ENCODE assay signal across 10 mouse cellular contexts in the genomic region with DNA sequence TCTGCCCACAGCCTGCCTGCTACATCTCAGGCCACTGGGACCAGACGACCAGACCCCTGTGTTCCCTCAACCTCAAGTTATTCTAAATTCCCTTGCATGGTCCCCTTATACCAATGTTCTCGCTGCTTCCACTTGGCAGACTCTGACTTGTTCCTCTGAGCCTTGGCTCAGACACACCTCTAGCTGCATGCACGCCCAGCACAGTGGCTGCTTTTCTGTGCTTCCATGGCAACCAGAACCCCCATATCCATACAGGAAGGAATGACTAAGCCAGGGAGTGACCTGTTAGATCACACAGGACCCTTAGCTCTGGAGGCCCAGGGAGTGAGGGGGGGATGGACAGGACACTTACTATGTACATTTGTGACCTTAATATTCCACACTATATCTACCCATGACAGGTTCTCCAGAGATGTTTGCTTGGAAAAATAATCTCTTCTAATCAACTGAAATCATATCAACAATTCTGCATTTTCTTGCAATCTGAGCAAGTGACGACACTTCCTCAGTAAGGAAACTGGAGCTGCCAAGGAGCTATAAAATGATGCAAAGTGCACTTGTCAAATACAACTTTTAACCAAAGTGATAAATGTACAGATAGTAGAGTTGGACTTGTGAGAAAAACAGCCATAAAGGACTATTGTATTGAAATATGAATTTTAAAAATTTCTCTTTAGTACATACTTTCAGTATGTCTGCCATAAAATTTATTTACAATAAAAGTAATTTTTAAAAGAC. TPM values are rescaled to one million over a fixed set of nuclear protein-coding genes. Genes with fewer than 3 reads are reported as not detected.
DNase-seq lines count a peak whose midpoint lies in the region; ATAC-seq and TF ChIP-seq lines count a peak whose summit lies in the region.
"Had no signal": no experiment of that assay in that cellular context is flagged by ENCODE, and none has a peak within 500 bp of the region (broad histone marks: within the 10 kb centered on the region; RNA-seq: fewer than 3 reads in every experiment).

No protein-coding gene starts in this region.

- 51% methylated on average over 4 of the region's 4 CpGs for WGBS in forebrain, embryonic 13.5 days
- 65% methylated on average over 4 of the region's 4 CpGs for WGBS in forebrain, embryonic 10.5 days
- 61% methylated on average over 4 of the region's 4 CpGs for WGBS in midbrain, embryonic 10.5 days
- 43% methylated on average over 4 of the region's 4 CpGs for WGBS in midbrain, embryonic 11.5 days
- WGBS in heart, postnatal 0 days, result 26% methylated on average over 4 of the region's 4 CpGs
- WGBS in neural tube, embryonic 15.5 days, result 46% methylated on average over 4 of the region's 4 CpGs

- 0 out of 2 replicates have a peak, but pooled peaks cover 5% of the 10 kb centered on the region for H3K4me1 ChIP-seq in forebrain, embryonic 13.5 days
- peaks cover 10% of the 10 kb centered on the region for H3K4me1 ChIP-seq in forebrain, embryonic 10.5 days
- H3K4me1 ChIP-seq in midbrain, embryonic 10.5 days, result peaks cover 8% of the 10 kb centered on the region
- peaks cover 4% of the 10 kb centered on the region; the same call in 1 of the 2 replicates for H3K4me1 ChIP-seq in midbrain, embryonic 11.5 days (ENCODE audit: control insufficient read depth, insufficient read depth, low read length)
- H3K4me1 ChIP-seq in heart, postnatal 0 days (ENCODE audit: control insufficient read depth, insufficient read depth), result peaks cover 14% of the 10 kb centered on the region; the same call in 1 of the 2 replicates
- H3K4me1 ChIP-seq in neural tube, embryonic 15.5 days, result no peaks in the 10 kb centered on the region

- TF ChIP-seq EP300 in heart, postnatal 0 days (IDR thresholded peaks at IDR 0.05; ENCODE audit: low read depth), result no peak

- no peaks in the 10 kb centered on the region for H3K27me3 ChIP-seq in forebrain, embryonic 13.5 days
- H3K27me3 ChIP-seq in forebrain, embryonic 10.5 days (ENCODE audit: poor library complexity, severe bottlenecking), result no peaks in the 10 kb centered on the region
- no peaks in the 10 kb centered on the region for H3K27me3 ChIP-seq in midbrain, embryonic 10.5 days (ENCODE audit: low read depth, poor library complexity, severe bottlenecking)
- no peaks in the 10 kb centered on the region for H3K27me3 ChIP-seq in midbrain, embryonic 11.5 days (ENCODE audit: control insufficient read depth, insufficient read depth, low read length)
- H3K27me3 ChIP-seq in heart, postnatal 0 days (ENCODE audit: control insufficient read depth, insufficient read depth, low read length), result no peaks in the 10 kb centered on the region
- H3K27me3 ChIP-seq in neural tube, embryonic 15.5 days (replicated peaks), result no peaks in the 10 kb centered on the region
- H3K27me3 ChIP-seq: CH12.LX had no signal

- no peaks in the 10 kb centered on the region for H3K9me3 ChIP-seq in forebrain, embryonic 13.5 days (replicated peaks)
- H3K9me3 ChIP-seq in forebrain, embryonic 10.5 days, result no peaks in the 10 kb centered on the region
- H3K9me3 ChIP-seq in midbrain, embryonic 10.5 days (replicated peaks), result no peaks in the 10 kb centered on the region
- H3K9me3 ChIP-seq in midbrain, embryonic 11.5 days (ENCODE audit: control insufficient read depth, low read length), result no peaks in the 10 kb centered on the region
- H3K9me3 ChIP-seq in heart, postnatal 0 days (replicated peaks; ENCODE audit: control insufficient read depth, low read length), result no peaks in the 10 kb centered on the region
- no peaks in the 10 kb centered on the region for H3K9me3 ChIP-seq in neural tube, embryonic 15.5 days (replicated peaks)

- H3K9ac ChIP-seq in forebrain, embryonic 13.5 days, result no peak overlapping the region
- H3K9ac ChIP-seq in midbrain, embryonic 11.5 days (ENCODE audit: low read length), result no peak overlapping the region
- H3K9ac ChIP-seq in heart, postnatal 0 days (replicated peaks; ENCODE audit: low read depth, low read length), result no peak overlapping the region
- H3K9ac ChIP-seq in neural tube, embryonic 15.5 days (replicated peaks), result no peak overlapping the region

- no peak for DNase-seq in forebrain, embryonic 10.5 days (ENCODE audit: extremely low spot score, low spot score)
- DNase-seq in midbrain, embryonic 10.5 days (ENCODE audit: low spot score), result peak; percentile 20
- no peak for DNase-seq in midbrain, embryonic 11.5 days (ENCODE audit: low spot score, missing footprints)
- peak; percentile 71 for DNase-seq in heart, postnatal 0 days (ENCODE audit: low spot score)
- peak; percentile 16 for DNase-seq in telencephalon, adult 2 months (ENCODE audit: low read depth, low spot score)

- no peak overlapping the region for H3K4me2 ChIP-seq in forebrain, embryonic 13.5 days
- no peak overlapping the region for H3K4me2 ChIP-seq in midbrain, embryonic 11.5 days
- H3K4me2 ChIP-seq in heart, postnatal 0 days (ENCODE audit: low read depth, low read length), result no peak overlapping the region
- no peak overlapping the region for H3K4me2 ChIP-seq in neural tube, embryonic 15.5 days

- H3K36me3 ChIP-seq in forebrain, embryonic 13.5 days (ENCODE audit: poor library complexity, severe bottlenecking), result no peaks in the 10 kb centered on the region
- no peaks in the 10 kb centered on the region for H3K36me3 ChIP-seq in forebrain, embryonic 10.5 days (replicated peaks)
- 0 out of 2 replicates have a peak, but pooled peaks cover 2% of the 10 kb centered on the region for H3K36me3 ChIP-seq in midbrain, embryonic 10.5 days
- H3K36me3 ChIP-seq in midbrain, embryonic 11.5 days (ENCODE audit: control insufficient read depth, insufficient read depth, low read length), result no peaks in the 10 kb centered on the region
- H3K36me3 ChIP-seq in heart, postnatal 0 days (replicated peaks; ENCODE audit: control insufficient read depth, insufficient read depth, low read length), result 0 out of 2 replicates have a peak, but pooled peaks cover 5% of the 10 kb centered on the region
- H3K36me3 ChIP-seq in neural tube, embryonic 15.5 days, result no peaks in the 10 kb centered on the region

- ATAC-seq in forebrain, embryonic 13.5 days, result peak; percentile 53; the same call in 1 of the 2 replicates
- ATAC-seq in midbrain, embryonic 11.5 days (ENCODE audit: low FRiP score), result no peak
- peak; percentile 85 for ATAC-seq in heart, postnatal 0 days (ENCODE audit: insufficient read depth, low read depth)
- ATAC-seq in inflammation-experienced regulatory T-cells, adult 6 months, result no peak
- no peak for ATAC-seq in neural tube, embryonic 15.5 days (ENCODE audit: low FRiP score)

- no peak overlapping the region for H3K4me3 ChIP-seq in forebrain, embryonic 13.5 days
- no peak overlapping the region for H3K4me3 ChIP-seq in forebrain, embryonic 10.5 days
- H3K4me3 ChIP-seq in midbrain, embryonic 10.5 days, result no peak overlapping the region
- H3K4me3 ChIP-seq in midbrain, embryonic 11.5 days (ENCODE audit: low read depth, low read length), result no peak overlapping the region
- no peak overlapping the region for H3K4me3 ChIP-seq in heart, postnatal 0 days (ENCODE audit: low read depth, low read length)
- no peak overlapping the region for H3K4me3 ChIP-seq in neural tube, embryonic 15.5 days (replicated peaks)
- H3K4me3 ChIP-seq: layer of hippocampus, adult 2 months had no signal

- H3K27ac ChIP-seq in forebrain, embryonic 13.5 days, result no peak overlapping the region
- H3K27ac ChIP-seq in forebrain, embryonic 10.5 days, result no peak overlapping the region
- H3K27ac ChIP-seq in midbrain, embryonic 10.5 days (replicated peaks), result no peak overlapping the region
- H3K27ac ChIP-seq in midbrain, embryonic 11.5 days (ENCODE audit: low read depth, low read length), result no peak overlapping the region
- 0 out of 2 replicates have a peak overlapping the region, but pooled peaks have one; percentile 27 for H3K27ac ChIP-seq in heart, postnatal 0 days (ENCODE audit: low read depth)
- no peak overlapping the region for H3K27ac ChIP-seq in neural tube, embryonic 15.5 days (replicated peaks)
- H3K27ac ChIP-seq: layer of hippocampus, adult 2 months had no signal

- TF ChIP-seq CTCF in heart, postnatal 0 days (IDR thresholded peaks at IDR 0.05; ENCODE audit: low read depth), result no peak

RNA-seq across cellular contexts. Expression of a gene that starts 29.0 kb away (rescaled TPM):
- 0.18 and 0.34 TPM in 2 replicates for polyA plus RNA-seq in forebrain, embryonic 13.5 days (2015; fragmentation: Nextera tagmentation; extraction: Ambion mirVana)
- 0.25 and 0.33 TPM in 2 replicates for polyA plus RNA-seq in forebrain, embryonic 10.5 days (2016; fragmentation: Nextera tagmentation; extraction: Ambion mirVana)
- polyA plus RNA-seq in midbrain, embryonic 10.5 days (2016; fragmentation: Nextera tagmentation; extraction: Ambion mirVana), result 0.23 and 0.34 TPM in 2 replicates
- 0.33 and 0.53 TPM in 2 replicates for polyA plus RNA-seq in midbrain, embryonic 11.5 days (2014; fragmentation: Nextera tagmentation; extraction: Ambion mirVana)
- 12.0 and 17.6 TPM in 2 replicates for total RNA-seq in heart, postnatal 0 days (2014; rRNA removed; ENCODE audit: low replicate concordance)
- polyA plus RNA-seq in heart, postnatal 0 days (2015; fragmentation: Nextera tagmentation; extraction: Ambion mirVana), result 1.9 and 2.1 TPM in 2 replicates
- polyA plus RNA-seq in inflammation-experienced regulatory T-cells, adult 6 months (2017; shearing (Covaris generic)), result 1 to 10 TPM; 1.5 to 3.2 (median 1.5) TPM
- polyA plus RNA-seq in neural tube, embryonic 15.5 days (2015; fragmentation: Nextera tagmentation; extraction: Ambion mirVana), result 1.1 and 1.2 TPM in 2 replicates

Comparison
In these comparisons a context has a peak if more than half of its experiments do, and no peak if none do; other contexts are left out.
1. DNase-seq: peak in midbrain, embryonic 10.5 days (single experiment), heart, postnatal 0 days (single experiment) and telencephalon, adult 2 months (single experiment); none in forebrain, embryonic 10.5 days (single experiment) and midbrain, embryonic 11.5 days (single experiment).
2. ATAC-seq: peak in forebrain, embryonic 13.5 days (single experiment) and heart, postnatal 0 days (single experiment); none in midbrain, embryonic 11.5 days (single experiment), inflammation-experienced regulatory T-cells, adult 6 months (single experiment) and neural tube, embryonic 15.5 days (single experiment).